Mouse (Mus musculus) small intestine, adult 2 months (tissue): ENCODE measurements around the gene Sfmbt2. TPM values are rescaled to one million over a fixed set of nuclear protein-coding genes. Genes with fewer than 3 reads are reported as not detected.

ENCODE experiments used
- H3K27ac ChIP-seq: fragments of 200-500 bp; 2 replicates; pipeline ENCODE4 v1.5.1; 2012; ENCODE audit warnings: low read depth, low read length, control low read depth, inconsistent platforms; ENCODE audit not compliant: insufficient read depth
- H3K27me3 ChIP-seq: fragments of 200-500 bp; 2 replicates; pipeline ENCODE4 v1.6.1; 2012; ENCODE audit warnings: mild to moderate bottlenecking, moderate library complexity, low read length, inconsistent platforms; ENCODE audit not compliant: control insufficient read depth, insufficient read depth
- H3K36me3 ChIP-seq: fragments of 200-500 bp; 2 replicates; pipeline ENCODE4 v1.6.1; 2012; ENCODE audit warnings: mild to moderate bottlenecking, low read length, control low read depth, inconsistent platforms; ENCODE audit not compliant: control insufficient read depth, insufficient read depth
- H3K4me1 ChIP-seq: fragments of 200-500 bp; 2 replicates; pipeline ENCODE4 v1.6.1; 2012; ENCODE audit warnings: low read length, inconsistent platforms, mixed read lengths; ENCODE audit not compliant: control insufficient read depth, insufficient read depth, insufficient read length
- H3K4me3 ChIP-seq: fragments of 200-500 bp; 2 replicates; pipeline ENCODE4 v1.5.1; 2012; ENCODE audit warnings: low read depth, mild to moderate bottlenecking, control low read depth, inconsistent platforms, low read length, moderate library complexity
- CTCF ChIP-seq: fragments of 200-500 bp; IDR thresholded peaks from 2 replicates; pipeline ENCODE4 v1.5.1; 2012; ENCODE audit warnings: low read depth, mild to moderate bottlenecking, control low read depth, inconsistent platforms, low read length, moderate library complexity, mixed read lengths; ENCODE audit not compliant: insufficient replicate concordance, insufficient read length; ENCODE audit errors: extremely low read depth
- POLR2A ChIP-seq: fragments of 200-500 bp; IDR thresholded peaks from 2 replicates; pipeline ENCODE4 v1.6.1; 2012; ENCODE audit warnings: low read depth, mild to moderate bottlenecking, control low read depth, inconsistent platforms, low read length, moderate library complexity
- WGBS: fragments of 180-500 bp; shearing (Covaris S2); methylation state at CpG from one replicate; pipeline ENCODE4 v1.1.7; 2018; 5-methylcytosine and 5-hydroxymethylcytosine counted together
- polyA plus RNA-seq: library from polyadenylated mRNA; depleted of rRNA; stranded (reverse); fragments of >200 nt; gene quantifications from 2 replicates; pipeline ENCODE4 v1.2.3, GENCODE M21; 2012

Sfmbt2 gene
- polyA plus RNA-seq, 1 experiment: 0.01 TPM

DNA sequence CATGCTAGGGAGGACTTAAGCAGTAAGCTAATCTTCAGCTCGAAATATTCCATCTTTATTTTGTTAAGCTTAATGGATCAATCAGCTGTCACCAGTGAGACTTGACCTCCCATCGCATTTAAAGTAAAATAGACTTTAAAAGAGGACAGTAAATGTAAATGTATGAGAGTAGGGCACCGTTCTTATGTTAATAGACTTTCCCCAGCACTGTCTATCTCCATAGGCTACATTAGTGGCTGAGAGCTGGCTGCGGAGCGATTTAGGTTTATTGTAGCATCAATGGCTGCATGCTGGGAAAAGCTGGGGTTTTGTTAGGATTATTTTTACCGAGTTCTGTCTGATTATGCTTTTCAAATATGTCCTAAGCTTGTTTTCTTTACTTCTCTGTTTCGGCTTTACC lies 20.5 kb downstream of the Sfmbt2 start:
- no peak overlapping the region for H3K27ac ChIP-seq
- no peak overlapping the region for H3K4me3 ChIP-seq
- H3K36me3 ChIP-seq: no peaks in the 10 kb centered on the region
- H3K4me1 ChIP-seq: no peaks in the 10 kb centered on the region
- WGBS: 63% methylated on average over 7 of the region's 7 CpGs
- TF ChIP-seq POLR2A (no peak), CTCF (no peak)
- no peaks in the 10 kb centered on the region for H3K27me3 ChIP-seq

DNA sequence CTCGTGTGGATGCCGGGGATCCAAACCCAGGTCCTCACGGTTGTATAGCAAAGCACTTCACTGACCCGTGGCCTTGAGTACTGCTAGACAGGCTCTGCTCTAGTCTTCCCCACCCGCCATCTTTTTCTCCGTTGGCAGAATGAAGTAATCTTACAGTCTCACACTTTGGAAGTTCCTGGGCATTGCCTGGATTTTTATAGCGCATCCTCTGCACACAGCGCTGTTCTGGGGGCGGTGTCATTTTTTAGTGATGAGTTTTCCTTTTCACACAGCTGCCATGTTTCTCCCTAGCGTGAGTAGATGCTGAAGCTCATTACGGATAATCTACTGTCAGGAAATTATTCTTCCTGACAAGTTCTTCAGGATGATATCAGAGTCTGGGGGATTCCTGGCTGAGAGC lies 24.8 kb downstream of the Sfmbt2 start:
- H3K36me3 ChIP-seq: no peaks in the 10 kb centered on the region
- 94% methylated on average over 11 of the region's 11 CpGs for WGBS
- H3K27me3 ChIP-seq: no peaks in the 10 kb centered on the region
- H3K4me3 ChIP-seq: no peak overlapping the region
- no peak overlapping the region for H3K27ac ChIP-seq
- no peaks in the 10 kb centered on the region for H3K4me1 ChIP-seq
- TF ChIP-seq CTCF (no peak), POLR2A (no peak)

DNA sequence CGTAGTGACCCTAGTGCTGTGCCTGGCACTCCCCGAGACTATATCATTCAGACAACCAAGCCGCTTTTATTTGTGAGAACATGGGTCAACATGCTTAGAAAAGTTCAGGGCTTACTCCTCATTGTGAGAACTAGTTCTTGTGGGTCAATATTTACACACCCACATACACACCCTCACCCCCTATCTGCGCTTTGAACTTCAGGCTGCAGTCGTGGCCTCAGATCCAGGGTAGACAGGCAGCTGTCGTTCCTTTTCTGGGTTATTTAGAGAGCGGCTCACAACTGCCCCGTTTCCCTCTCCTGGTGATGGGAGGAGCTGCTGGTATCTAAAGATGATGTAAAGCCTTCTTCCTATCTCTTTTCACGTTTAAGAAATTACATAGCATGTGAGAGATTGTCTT lies 27.5 kb downstream of the Sfmbt2 start:
- Histone ChIP-seq H3K4me1 (no peaks in the 10 kb centered on the region), H3K36me3 (no peaks in the 10 kb centered on the region), H3K4me3 (no peak overlapping the region), H3K27me3 (no peaks in the 10 kb centered on the region), H3K27ac (no peak overlapping the region)
- 34% methylated on average over 9 of the region's 9 CpGs for WGBS
- TF ChIP-seq CTCF: no peak
- TF ChIP-seq POLR2A: no peak

DNA sequence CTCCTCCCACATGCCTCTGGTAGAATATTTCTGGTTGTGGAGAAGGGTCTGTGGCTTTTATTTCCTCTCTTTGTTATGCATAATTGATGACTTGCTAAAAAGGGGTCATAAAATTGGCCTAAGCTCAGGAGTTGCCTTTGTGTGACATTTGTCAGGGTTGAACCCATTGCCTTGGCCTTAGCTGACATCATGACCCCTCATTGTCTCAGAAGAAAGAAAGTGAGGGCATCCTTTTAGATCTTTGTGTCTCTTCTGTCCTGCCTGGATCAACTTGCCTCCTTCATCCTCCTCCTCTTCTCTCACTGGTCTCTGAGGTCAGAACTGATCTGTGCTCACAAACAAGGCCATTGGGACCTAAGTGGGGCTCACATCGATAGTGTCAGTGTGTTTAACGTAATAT lies 35.8 kb downstream of the Sfmbt2 start:
- H3K27ac ChIP-seq: no peak overlapping the region
- H3K27me3 ChIP-seq: no peaks in the 10 kb centered on the region
- 86% methylated on average over 2 of the region's 2 CpGs for WGBS
- H3K4me3 ChIP-seq: no peak overlapping the region
- no peak for TF ChIP-seq CTCF
- TF ChIP-seq POLR2A: no peak
- no peaks in the 10 kb centered on the region for H3K4me1 ChIP-seq
- no peaks in the 10 kb centered on the region for H3K36me3 ChIP-seq

DNA sequence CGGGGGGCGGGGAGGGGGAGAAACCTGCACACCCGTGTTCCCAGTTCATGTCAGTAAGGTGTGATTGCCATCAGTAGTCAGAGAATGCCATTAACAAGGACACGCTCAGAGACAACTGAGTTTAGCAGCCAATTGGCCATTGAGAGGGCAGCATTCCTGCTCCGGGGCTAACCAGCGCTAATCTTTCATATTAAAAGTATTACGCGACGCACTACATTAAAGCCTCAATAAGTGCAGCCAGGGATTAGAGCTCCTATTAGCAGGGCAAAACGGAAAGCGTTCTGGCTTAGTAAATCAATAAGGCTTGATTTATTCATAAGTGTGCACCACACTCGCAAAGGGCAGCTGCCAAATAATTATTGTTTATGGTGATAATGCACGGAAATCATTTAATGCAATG lies 39.1 kb downstream of the Sfmbt2 start:
- 90% methylated on average over 13 of the region's 13 CpGs for WGBS
- no peaks in the 10 kb centered on the region for H3K36me3 ChIP-seq
- TF ChIP-seq CTCF: no peak
- TF ChIP-seq POLR2A: no peak
- no peaks in the 10 kb centered on the region for H3K4me1 ChIP-seq
- H3K4me3 ChIP-seq: no peak overlapping the region
- no peak overlapping the region for H3K27ac ChIP-seq
- no peaks in the 10 kb centered on the region for H3K27me3 ChIP-seq

DNA sequence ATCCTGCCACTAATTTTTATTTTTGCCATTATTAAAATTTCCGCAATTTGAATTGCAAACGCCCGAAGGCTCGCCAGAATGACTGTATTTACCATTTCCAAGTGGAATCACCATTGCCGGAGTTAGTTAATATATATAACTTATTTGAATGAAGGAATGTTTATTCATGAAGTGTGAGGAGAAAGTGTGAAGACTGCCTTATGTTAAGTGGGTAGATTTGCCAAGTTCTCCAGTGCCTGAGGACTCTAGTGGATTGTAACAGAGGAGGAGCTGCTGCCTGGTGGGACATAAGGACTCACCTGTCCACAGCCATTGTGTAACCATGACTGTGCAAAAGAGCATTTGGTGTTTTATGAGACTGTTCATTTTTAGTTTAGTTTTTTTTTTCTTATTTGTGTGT lies 39.8 kb downstream of the Sfmbt2 start:
- H3K36me3 ChIP-seq: no peaks in the 10 kb centered on the region
- no peaks in the 10 kb centered on the region for H3K27me3 ChIP-seq
- H3K27ac ChIP-seq: no peak overlapping the region
- TF ChIP-seq CTCF (no peak), POLR2A (no peak)
- 90% methylated on average over 5 of the region's 5 CpGs for WGBS
- H3K4me3 ChIP-seq: no peak overlapping the region
- no peaks in the 10 kb centered on the region for H3K4me1 ChIP-seq

DNA sequence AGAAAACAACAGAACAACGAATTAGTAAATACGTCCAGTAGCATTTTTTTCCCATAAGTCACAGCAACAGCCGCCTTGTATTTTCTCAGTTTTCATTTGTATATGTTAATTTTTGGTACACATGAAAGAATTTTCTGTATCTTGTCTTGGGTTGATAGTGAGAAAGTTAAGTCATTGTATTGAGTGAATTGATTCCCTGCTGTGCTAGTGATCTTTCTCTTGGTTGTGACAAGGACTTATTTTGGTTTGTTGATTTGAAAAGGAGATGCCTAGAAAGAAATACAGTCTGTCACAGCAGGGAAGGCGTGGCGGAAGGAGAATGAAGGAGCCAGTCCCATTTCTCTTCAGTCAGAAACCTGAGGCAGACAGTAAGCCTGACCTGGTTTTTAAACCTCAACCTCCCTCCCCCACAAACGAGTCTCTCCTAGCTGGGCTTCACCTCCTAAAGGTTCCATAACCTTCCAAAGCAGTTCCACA lies 50.7 kb downstream of the Sfmbt2 start:
- Histone ChIP-seq H3K36me3 (no peaks in the 10 kb centered on the region), H3K4me1 (no peaks in the 10 kb centered on the region), H3K4me3 (no peak overlapping the region), H3K27ac (no peak overlapping the region), H3K27me3 (no peaks in the 10 kb centered on the region)
- WGBS: 79% methylated on average over 6 of the region's 6 CpGs
- TF ChIP-seq POLR2A: no peak
- TF ChIP-seq CTCF: no peak

DNA sequence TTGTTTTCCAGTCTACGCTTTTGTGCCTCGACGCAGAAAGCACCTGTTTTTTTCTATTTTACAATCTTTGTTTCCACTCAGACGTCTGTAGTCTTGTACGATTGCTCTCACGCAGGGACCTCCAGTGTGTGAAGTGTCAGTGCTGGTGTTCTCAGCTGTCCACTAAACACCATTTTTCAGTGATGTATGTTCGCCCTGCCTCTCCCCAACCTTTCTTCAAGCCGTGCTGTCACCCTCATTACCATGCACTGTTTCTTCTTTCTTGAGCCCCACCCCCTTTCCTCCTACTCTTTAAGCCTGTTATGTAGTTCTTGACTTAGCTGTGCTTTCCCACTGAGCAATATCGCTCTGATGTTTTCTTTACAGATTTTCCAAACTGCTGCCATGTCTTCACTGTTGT lies 67.0 kb downstream of the Sfmbt2 start:
- H3K27me3 ChIP-seq: no peaks in the 10 kb centered on the region
- no peaks in the 10 kb centered on the region for H3K36me3 ChIP-seq
- TF ChIP-seq POLR2A (no peak), CTCF (no peak)
- H3K4me3 ChIP-seq: no peak overlapping the region
- H3K4me1 ChIP-seq: no peaks in the 10 kb centered on the region
- H3K27ac ChIP-seq: no peak overlapping the region
- WGBS: 56% methylated on average over 9 of the region's 9 CpGs
